Mouse (Mus musculus) CD4-positive, CD25-positive, alpha-beta regulatory T cell, adult 9 weeks (primary cell): ENCODE results near the gene Fkbp9. TPM values are rescaled to one million over a fixed set of nuclear protein-coding genes. Genes with fewer than 3 reads are reported as not detected.

Source experiments
- polyA plus RNA-seq: library from polyadenylated mRNA; unstranded; fragments of 100-300 nt; shearing (Covaris generic); gene quantifications from one replicate; pipeline ENCODE4 v1.2.1, GENCODE M21; 2017

Fkbp9 gene
- polyA plus RNA-seq: not detected

GRCm38 (mm10) chr6:56831697-56832406 lies at the start of gene Fkbp9:
TSS of gene Fkbp9 (plus strand) at chr6:56832059.

GRCm38 (mm10) chr6:56797311-56798151 lies 34.3 kb upstream of the Fkbp9 start, which contains the start of gene Kbtbd2:
TSS of gene Kbtbd2 (minus strand) at chr6:56797813.

GRCm38 (mm10) chr6:56923726-56924707 lies 92.2 kb downstream of the Fkbp9 start, which contains the start of the genes Nt5c3 and Vmn1r4:
TSS of gene Nt5c3 (minus strand) at chr6:56923932.
TSS of gene Vmn1r4 (plus strand) at chr6:56924015.

Other genes with a start within 250 kb of the Fkbp9 start
- gene Lsm5, start 127.3 kb upstream of the Fkbp9 start, polyA plus RNA-seq: 123 TPM
- gene Avl9, start 117.2 kb upstream of the Fkbp9 start, polyA plus RNA-seq: 13.4 TPM
- gene Kbtbd2, start 34.2 kb upstream of the Fkbp9 start, polyA plus RNA-seq: 20.4 TPM
- gene Nt5c3, start 91.9 kb downstream of the Fkbp9 start, polyA plus RNA-seq: 45.3 TPM
- 0.48 TPM for gene Vmn1r4, start 92.0 kb downstream of the Fkbp9 start, polyA plus RNA-seq
- not detected for gene Vmn1r5, start 138.2 kb downstream of the Fkbp9 start, polyA plus RNA-seq
- not detected for gene Vmn1r6, start 165.2 kb downstream of the Fkbp9 start, polyA plus RNA-seq
- gene Vmn1r7, start 193.3 kb downstream of the Fkbp9 start, polyA plus RNA-seq: not detected
- not detected for gene Vmn1r8, start 200.2 kb downstream of the Fkbp9 start, polyA plus RNA-seq
- gene Vmn1r9, start 234.7 kb downstream of the Fkbp9 start, polyA plus RNA-seq: not detected